Mouse (Mus musculus) bone marrow, adult 2 months (tissue): ENCODE data around the gene Car5a.

ENCODE experiments used
- CTCF ChIP-seq: fragments of 200-500 bp; IDR thresholded peaks from 2 replicates; pipeline ENCODE4 v1.5.1; 2011; ENCODE audit warnings: low read length, control low read depth; ENCODE audit not compliant: control insufficient read depth, insufficient read depth
- POLR2A ChIP-seq: fragments of 200-500 bp; IDR thresholded peaks from 2 replicates; pipeline ENCODE4 v1.6.1; 2011; ENCODE audit warnings: low read depth, mild to moderate bottlenecking, control low read depth, low read length, borderline replicate concordance; ENCODE audit not compliant: control insufficient read depth

- no peak for TF ChIP-seq CTCF
- TF ChIP-seq POLR2A = no peak
Measured at GRCm38 (mm10) chr8:121895910-121896309, 48.8 kb downstream of the Car5a start.
